Mouse (Mus musculus) frontal cortex, postnatal 10 days (tissue): ENCODE results near the gene Tbc1d22a.

Experiments
- DNase-seq, 2 experiments: peaks; one replicate each; pipeline ENCODE4 v3.0.0; 2022; ENCODE audit warnings: low spot score in 2 of 2, mixed read lengths in 1 of 2

Gene Tbc1d22a

DNA sequence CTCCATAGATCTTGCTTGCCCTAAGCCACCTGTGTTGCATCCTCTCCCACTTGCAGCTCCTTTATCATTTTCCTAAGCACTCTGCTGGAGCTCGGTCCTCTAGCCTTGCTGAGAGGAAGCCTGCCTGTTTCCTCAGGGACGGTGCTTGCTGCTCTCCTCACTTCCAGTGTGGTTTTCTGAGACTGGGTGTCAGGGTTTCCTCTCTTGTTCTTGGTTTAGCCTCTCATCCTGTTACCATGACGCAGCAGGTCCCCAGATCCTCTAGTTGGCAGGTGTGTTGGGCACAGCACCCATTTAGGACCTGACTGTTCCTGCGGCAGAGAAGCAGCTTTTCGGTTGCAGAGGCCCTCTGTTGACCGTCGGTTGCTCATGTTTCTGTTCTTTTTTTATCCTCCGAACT is 172.1 kb downstream of the Tbc1d22a start:
- no peak for DNase-seq

DNA sequence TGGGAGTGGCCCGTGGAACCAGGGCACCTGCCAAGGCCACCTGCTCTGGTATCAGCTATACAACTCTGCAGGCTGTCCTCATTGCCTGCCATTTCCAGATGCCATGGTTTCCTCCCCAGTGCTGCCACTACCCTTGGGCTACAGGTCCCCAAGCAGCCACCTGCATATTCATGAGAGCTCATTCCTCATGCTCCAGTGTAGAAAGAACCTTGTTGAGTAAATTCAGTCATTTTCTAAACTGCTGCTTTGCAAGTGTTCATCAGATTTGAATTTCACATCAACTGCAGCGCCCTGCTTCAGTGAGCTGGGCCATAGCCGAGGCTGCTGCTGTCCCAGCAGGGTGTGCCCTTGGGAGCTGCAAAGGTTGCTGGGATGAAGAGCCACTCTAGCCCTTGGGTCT is 174.3 kb downstream of the Tbc1d22a start:
- no peak for DNase-seq

DNA sequence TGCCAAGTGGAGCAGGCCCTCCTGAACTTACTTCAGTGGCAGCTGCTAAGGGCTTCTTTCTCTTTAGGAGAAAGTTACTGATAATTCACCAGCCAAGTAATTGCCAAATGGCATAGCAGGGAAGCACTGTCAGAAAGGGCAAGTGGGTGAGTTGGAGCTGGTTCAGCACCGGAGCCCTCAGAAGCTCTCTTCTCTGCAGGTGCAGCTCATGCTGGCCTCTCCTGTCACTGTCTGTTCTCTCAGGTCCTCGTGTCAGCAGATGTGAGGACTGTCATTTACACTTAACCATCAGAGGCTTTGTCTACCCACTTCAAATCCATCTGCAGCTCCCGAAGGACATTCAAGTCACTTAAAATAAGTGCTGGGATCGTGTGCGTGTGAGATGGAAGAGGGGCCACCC is 190.6 kb downstream of the Tbc1d22a start:
- no peak for DNase-seq

DNA sequence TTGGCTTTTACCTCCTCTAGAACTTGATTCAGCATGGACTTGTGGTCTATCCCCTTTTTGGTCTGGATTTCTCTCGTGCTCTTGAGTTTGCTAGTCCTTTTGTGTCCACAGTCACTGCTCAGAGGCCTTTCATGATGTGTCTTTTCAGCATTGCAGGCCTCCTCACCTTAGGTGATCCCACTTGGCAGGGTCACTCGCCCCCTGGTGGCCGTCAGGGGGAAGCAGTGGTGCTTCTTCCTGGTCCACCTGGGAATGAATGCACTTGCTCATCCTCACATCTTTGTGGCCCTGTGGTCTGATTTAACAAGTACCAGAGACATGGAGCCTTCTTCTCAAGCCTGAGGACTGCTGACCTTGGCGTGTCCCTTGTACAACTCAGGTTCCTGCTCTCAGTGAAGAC is 191.3 kb downstream of the Tbc1d22a start:
- DNase-seq: peak in 1 of 2 experiments; percentile 25

DNA sequence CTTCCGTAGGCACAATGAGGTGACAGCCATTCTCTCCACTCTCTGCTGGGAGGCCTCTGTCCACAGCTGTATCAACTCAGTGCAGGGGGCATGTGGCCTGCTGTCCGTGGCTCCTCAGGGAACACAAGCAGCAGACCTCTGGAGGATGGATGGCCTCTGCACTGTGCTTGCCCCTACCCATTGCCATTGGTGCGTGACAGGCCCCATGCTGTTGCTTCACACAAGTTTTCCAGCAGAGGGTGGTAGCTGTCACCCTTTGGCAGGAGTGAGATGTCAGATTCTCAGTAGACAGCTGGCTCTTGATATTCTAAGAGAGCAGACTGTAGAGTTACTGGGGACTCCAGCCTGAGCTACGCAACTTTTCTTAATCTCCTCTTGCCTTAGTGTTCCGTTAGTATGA is 195.1 kb downstream of the Tbc1d22a start:
- DNase-seq: no peak

DNA sequence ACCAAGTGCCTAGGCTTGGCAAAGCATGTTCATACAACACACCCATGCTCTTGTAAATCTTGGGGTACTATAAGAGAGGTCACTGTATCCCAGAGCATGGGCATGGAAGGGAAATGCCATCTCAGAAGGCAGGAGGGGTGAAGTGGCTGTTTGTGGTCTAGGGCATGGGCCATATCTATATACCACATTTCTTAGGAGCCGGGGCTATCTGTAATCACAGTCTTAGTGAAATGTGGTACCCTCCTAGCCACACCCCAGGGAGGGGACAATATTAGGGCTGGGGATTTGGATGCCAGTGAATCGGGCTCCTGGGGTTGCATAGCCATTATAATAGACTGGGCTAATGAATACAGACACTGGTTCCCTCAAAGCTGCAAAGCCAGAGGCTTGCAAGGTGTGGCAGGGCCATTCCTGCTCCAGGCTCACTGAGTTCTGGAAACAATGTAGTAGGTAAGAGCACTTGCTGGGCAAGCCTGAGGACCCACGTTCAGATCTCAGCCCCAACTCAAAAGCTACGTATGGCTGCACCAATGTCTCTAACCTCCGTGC is 197.3 kb downstream of the Tbc1d22a start:
- no peak for DNase-seq

DNA sequence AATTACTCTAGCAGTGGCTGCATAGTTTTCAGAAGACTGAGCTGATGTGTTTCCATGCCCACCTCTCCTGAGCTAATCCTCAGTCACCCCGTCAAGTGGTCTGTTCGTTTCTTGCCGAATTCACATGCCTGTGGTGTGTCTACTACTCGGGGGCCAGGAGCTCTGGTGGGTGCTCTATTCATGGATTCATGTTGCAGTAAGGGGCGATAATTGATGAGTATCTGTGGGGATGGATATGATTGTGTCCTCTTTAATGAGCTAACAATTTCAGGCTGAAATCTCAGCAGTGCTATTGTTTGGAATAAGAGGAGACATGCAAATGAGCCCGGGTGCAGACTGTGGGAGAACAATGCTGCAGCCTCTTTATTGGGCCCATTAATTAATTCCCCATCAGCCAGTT is 201.7 kb downstream of the Tbc1d22a start:
- no peak for DNase-seq

DNA sequence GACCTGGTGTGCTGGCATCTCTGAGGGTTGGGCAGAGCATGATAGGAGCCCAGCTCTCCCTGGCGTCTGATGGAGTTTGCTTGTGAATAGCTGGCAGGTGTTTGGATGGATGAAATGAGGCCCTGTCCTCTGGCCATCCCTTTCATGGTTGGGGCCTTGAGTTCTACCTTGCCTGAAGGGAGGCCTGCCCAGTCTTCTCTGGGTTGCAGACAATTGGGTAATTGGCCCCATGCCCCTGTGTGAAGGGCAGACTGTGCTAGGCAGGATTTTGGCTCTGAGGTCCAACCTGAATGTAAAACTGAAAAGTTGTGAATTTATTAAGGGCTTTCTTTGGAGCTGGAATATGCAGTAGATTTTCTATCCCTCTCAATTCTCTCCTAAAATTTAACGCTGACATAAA is 204.2 kb downstream of the Tbc1d22a start:
- DNase-seq: no peak

DNA sequence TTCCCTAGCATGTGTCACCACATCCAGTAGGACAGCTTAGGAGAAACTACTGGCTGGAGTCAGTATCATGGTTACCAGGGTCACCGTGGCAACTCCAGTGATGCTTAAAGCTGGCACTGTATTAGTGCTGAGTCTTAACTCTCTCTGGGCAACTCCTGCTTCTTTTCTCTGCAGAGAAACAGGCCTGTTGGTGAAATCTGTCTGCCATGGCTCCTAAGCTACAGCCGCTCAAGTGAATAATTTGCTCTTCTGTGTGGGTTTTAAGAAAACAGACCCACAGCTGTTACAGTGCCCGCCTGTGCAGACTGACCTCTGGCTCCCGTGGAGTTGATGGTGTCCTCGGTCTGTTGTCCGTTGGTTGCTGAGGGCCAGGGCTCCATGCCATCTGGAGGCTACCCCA is 205.4 kb downstream of the Tbc1d22a start:
- peak in 1 of 2 experiments; percentile 34 for DNase-seq

DNA sequence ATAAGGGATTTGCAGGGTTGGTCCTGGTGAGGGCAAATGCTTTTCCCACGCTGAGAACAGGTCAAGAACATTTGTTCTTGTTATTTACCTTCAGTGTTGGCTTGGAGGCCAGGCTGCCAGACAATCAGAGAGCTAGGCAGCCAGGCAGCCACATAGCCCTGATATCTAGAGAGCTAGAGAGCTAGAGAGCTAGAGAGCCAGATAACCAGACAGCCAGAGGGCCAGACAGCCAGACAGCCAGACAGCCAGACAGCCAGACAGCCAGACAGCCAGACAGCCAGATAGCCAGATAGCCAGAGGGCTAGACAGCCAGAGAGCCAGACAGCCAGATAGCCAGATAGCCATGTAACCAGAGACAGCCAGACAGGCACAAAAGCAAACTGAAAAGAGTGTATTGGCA is 208.6 kb downstream of the Tbc1d22a start:
- no peak for DNase-seq

DNA sequence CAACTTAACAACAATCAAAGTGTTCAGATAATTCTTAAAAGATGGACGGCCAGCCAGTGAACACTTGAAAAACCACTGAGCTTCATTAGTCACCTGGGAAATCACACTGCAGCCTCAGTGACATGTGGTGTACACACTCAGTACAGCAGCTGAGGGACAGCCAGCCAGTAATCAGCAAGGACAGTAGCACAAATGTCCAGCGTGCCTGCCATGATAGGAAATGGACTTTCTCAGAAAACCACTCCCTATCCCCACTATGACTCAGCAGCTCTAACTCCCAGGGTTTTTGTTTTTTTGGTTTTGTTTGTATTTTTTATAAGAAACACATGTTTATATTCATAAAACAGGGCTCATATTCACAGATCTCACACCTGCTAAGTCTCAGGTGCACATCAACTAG is 209.6 kb downstream of the Tbc1d22a start:
- DNase-seq: no peak

DNA sequence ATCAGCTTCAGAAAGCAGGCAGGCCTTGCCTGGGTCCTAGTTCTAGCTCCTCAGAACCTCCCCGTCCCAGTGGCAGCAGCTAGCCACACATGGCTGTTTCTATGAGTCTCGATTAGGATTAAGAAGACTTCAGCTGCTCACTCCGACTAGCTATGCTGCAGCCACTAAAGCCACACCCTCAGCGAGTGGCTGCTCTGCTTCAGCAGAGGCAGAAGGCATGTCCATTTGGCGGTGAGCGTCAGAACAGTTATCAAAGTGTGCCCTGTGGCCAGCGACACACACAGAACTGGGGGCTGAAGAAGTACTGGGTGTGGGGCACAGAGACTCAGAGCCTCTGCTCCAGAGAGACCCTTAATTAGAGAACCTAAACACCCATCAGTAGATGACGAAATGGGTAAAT is 210.7 kb downstream of the Tbc1d22a start:
- DNase-seq: no peak

DNA sequence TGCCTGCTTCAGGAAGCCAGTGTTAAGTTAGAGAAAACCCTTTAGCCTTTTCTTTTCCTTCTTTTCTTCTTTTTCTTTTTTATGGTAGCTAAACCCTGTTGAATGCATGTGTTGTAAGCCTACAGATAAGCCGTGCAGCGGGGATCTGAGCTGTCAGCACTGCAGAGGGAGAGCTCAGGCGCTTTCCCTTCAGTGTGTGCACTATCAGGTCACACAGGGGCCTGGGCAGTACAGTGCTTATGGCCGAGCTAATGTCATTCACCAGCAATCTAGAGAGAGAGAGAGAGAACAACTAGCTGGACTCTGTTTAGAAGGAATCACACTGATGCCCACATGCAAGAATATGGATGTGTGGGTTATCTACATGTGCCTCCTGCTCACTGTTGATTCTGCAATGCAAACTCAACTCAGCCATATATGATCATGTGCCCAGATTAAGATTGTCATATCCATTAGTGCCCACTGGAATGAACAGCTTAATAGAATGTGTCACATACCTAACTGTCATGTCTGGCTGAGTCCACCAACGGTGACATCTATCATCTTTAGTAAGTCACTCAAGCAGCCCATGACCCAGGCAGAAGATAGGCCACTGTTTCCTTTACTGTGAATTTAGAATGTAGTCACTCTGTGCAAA is 212.2 kb downstream of the Tbc1d22a start:
- no peak for DNase-seq

DNA sequence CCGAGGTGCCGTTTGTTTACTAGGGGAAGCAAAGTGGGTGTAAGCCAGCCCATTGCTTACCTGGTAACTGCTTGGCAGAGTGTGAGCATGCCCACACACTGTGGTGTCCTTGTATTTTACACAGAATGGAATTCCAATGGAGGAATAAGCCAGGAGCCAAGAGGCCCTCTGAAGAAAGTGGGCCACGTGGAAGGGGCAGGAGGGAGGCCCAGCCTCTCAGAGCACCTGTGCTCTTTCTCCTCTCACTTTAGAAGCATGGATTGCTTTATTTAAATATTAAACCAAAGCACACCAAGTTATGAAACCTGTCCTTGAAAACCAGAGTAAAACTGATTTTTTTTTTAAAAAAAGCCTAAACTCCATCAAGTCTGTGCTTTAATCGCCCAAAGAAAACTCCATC is 213.2 kb downstream of the Tbc1d22a start:
- no peak for DNase-seq

DNA sequence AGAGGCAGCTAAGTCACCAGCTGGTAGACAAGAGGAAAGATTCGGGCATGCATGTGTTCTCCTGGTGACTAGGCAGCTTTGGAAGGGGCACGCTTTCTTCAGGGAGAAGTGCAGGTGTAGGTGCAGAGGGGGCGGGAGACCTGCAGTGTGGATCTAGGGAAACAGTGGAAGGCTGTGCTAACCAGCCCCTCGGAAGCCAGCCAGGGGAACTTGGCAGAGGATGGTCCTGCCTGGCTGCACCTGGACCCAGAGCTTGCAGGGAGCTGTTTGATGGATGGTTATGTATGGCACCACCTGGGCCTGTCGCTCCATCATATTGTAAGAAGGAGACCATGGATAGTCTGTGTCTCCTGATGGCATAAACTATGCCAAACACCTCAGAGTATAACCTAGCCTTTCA is 214.2 kb downstream of the Tbc1d22a start:
- DNase-seq: no peak

DNA sequence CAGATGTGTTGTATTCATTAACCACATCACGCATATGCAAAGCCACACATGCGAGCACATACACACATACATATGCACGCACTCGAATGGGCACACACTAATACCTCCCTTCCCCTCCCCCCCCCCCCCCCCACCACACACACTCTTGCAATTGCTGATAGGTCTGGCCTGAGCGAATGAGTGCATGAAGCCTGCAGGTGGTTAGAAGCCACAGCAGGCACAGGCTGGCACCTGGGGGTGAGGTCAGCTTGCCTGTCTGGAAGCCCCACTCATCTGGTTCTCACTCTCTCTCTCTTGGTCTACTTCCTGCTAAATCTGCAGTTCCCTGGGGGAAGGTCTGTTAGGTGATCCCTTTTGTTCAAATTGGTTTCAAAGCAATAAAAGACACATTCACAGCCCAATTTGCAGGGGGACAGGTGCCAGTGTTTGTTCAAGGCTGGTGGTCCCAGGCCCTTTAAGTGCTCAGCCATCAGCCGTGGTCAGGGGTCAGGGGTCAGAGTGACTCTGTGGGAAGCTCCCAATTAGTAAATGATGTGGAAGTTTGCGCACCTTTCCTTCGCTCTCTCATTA is 215.6 kb downstream of the Tbc1d22a start:
- no peak for DNase-seq

DNA sequence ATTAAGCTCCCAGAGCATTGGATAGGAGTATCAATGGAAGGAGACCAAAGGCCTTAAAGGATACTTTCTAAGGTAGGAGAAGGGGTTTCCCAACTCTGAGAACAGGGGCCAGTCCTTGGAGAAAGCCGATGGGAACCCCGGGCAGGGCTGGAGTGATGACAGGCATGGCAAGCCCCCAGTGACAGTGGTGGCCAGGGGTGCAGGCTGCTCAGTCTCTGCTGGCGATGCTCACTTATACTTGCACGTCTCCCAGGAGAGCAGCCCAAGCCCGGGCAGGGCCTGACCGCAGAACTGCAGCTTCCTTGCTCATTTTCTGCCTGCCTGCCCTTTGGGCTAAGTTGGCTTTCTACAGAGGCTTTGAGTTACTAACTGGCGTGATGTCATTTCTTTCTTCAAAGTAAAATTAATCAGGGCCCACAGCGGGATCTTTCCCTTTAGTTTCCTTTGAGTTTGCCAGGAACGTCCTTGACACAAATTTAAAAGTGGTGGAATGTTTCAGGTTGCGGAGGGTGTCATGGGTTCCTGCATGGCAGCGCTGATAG is 217.4 kb downstream of the Tbc1d22a start:
- no peak for DNase-seq

DNA sequence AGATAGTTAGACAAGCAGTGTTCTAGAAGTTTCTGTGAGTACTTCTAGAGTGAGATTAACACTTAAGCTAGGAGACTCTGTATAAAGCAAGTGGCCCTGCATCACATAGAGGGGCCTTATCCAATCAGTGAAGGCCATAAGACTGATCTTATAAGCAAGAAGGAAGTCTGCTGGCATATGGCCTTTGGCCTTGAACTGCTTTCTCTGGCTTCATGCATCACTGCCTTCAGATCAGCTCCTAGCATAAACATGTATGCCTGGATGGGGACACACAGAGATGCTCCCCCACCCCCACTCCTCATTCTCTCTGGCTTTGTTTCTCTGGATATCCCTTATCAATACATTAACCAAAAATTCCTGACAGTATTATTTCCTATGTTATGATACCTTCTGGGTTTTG is 218.5 kb downstream of the Tbc1d22a start:
- DNase-seq: no peak

DNA sequence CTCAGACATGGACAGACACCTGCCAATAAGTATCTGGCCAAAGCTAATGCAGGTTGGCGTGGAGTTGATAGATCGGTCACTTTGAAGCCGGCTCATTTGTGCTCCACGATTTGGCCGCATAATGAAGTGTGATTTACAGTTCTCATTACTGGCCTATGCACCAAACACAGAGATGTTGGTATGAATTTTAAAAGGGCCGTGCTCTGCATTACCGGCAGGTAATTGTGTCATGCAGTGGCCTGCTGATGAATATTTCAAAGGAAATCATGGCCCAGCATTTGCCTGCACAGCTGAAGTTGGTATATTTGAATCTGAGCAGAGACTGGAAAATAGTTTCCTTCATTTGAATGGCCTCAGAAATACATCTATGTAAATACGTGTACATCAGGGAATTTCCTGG is 219.1 kb downstream of the Tbc1d22a start:
- no peak for DNase-seq

DNA sequence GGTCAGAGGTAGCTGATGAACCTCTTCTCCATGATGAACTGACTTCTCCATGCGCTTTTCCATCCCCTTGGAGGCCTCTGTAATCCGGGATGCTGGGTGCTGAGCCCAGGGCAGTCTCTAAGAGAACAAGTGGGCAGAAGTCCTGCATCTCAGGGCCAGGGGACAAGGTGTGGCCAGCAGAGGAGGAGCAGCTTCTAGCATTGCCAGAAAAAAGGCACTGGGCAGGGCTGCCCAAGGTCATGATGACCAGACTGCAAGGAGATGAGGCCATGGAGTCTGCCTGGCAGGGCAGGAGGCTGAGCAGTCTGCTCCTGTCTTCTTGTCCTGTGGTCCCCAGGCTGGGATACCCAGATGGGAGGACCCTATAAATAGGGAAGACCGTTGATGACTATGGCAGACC is 220.0 kb downstream of the Tbc1d22a start:
- no peak for DNase-seq

DNA sequence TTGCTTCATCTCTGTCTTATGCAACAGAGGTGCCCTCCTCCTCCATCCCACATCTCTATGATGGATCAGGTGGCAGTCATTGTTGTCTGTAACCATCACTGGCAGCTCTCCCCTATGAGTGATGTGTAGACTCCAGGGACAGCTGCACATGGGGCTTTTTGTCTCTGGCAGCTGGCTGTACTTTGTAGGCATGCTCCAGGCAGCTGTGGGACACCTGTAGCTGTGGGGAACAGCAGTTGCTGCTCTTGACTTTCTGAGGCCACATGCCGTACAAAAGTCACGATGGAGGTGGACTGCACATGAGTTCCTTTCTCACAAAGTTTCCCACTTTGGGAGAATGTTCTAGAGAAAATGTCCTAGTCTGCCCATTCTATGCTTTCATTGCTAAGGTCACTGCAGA is 223.1 kb downstream of the Tbc1d22a start:
- DNase-seq: no peak

DNA sequence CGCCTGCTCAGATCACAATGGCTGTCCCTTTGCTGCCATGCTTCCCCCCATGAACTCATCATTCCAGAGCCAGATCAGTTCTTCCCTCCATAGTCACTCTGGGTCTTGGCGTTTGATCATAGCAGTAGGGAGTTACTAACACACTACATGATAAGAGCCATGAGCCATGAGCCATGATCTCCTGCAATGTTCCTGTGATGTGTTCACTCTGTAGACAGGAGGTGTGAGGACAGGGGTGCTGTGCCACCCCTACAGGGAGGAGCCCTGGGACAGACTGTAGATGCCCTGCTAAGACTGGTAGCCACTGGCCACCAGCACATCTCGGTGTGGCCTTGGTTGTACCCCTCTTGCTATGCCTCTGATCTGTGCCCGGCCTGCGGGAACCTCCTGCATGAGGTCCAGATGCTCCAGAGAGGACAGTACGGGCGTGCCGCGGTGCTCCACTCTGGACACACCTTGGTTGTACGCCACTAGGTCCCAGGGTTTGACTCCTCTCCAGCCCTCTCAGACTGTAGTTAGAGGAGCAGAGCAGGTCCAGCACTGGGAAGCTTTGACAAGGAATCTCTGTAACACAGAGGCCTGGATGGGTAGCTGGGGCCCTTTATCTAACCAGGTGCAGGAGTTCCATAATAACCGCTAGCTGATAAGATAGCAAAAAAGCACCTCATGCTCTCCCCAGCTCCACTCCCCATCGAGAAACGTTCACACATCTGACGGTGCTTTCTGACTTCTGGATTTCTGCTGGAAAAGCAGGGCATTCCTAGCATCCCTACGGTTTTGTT is 224.9 kb downstream of the Tbc1d22a start:
- DNase-seq: no peak

DNA sequence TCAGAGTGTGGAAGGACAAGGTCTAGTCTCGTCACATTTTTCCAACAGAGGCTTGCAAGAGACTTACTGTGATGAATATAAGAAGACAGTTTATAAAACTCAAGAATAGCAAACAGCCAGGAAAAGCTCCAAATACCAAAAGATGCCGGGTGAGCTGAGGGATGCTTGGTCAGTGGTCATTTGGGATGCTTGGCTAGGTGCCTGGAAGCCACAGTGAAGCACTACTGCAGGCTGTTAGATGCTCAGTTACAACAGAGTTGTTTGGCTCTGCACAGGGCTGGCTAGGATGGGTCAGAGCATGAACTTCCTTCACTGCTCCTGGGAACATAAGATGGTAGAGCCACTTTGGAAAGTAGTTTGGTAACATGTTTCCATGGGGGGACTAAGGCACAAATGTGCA is 230.0 kb downstream of the Tbc1d22a start:
- DNase-seq: no peak
